Mouse (Mus musculus): Measurements from ENCODE around the gene Coq10a. TPM values are rescaled to one million over a fixed set of nuclear protein-coding genes. Genes with fewer than 3 reads are reported as not detected.
A peak's percentile ranks its signal among the peaks of the same experiment; 100 is the strongest.

The Coq10a gene
- 100 to 1,000 TPM; 115 to 133 TPM for total RNA-seq (2021)
- long read RNA-seq, experiment 1, transcript Coq10a-207 (5 exons, 1,434 nt) = major isoform, 101 of 128 reads
- long read RNA-seq, experiment 1, transcript Coq10a-205 (5 exons, 1,307 nt) = minor isoform, 7 of 128 reads
- long read RNA-seq, experiment 1, partial matches to known transcripts = 4 of 128 reads
- long read RNA-seq, experiment 1, other reads (novel, unspliced or antisense) = 15 of 128 reads
- long read RNA-seq, experiment 2, transcript Coq10a-205 (5 exons, 1,307 nt) = minor isoform, 11 of 171 reads
- long read RNA-seq, experiment 2, transcript Coq10a-207 (5 exons, 1,434 nt) = major isoform, 126 of 171 reads
- long read RNA-seq, experiment 2, partial matches to known transcripts = 7 of 171 reads
- long read RNA-seq, experiment 2, other reads (novel, unspliced or antisense) = 25 of 171 reads

DNA sequence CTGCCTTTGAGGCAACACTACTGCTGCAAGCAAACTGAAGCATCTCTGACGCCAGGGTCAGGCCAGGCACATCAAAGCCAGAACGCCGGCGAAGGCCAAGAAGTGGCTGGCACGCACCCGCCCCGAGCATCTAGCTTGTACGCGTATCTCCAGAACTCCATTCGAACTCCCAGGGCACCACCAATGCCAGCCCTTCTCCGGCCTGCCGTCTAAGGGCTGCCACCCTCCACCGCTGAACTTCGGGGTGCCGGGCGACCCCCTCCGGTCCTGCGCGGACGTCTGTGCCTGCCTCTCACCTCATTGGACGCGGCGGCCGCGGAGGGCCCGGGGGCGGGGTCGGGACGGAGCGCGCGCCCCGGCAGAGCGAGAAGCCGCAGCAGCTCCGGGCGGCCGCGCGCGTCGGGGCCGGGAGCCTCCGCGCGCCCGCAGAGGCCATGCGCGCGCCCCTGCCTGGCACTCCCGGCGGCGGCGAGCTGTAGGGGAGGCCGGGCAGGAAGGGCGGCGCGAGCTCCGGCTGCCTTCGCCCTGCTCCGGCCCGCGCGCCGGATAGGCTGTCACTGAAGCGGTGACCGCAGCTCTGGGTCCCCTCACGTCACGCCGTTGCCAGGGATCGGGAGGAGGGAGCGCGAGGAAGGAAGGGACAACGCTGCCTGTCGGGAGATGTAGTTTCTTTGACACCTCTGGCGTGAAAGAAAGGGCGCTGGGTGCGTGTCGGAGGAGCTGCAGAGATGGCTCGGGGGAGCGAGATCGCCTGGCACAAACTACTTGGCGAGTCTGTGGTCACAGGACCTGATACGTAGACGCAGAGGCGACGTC lies at the start of gene Coq10a:
TSS of gene Coq10a (minus strand) at position 596 of the 816 bp plus-strand sequence.
- DNase-seq (ENCODE audit: low spot score in 2 of 2) = peak; percentile 86 to 87

DNA sequence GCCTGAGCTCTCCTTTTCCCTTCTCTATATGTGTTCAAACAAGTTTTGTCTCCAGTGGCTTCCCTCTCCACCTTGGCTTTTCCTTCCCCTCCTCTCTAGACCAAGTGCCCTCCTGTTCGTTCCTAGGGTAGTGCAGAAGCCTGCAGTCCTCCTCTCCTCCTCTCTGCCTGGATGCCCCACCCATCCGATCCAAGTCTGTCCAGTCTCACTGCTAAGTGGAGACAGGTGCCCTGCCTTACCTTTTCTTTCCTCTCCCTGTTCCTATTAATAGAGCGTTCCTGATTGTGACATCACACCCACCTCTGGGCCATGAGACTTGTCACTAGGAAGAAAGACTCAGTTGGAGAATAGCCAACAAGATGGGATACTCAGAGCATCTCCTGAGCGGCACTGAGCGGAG lies 46.1 kb upstream of the Coq10a start:
- DNase-seq (ENCODE audit: low spot score in 2 of 2) = no peak

DNA sequence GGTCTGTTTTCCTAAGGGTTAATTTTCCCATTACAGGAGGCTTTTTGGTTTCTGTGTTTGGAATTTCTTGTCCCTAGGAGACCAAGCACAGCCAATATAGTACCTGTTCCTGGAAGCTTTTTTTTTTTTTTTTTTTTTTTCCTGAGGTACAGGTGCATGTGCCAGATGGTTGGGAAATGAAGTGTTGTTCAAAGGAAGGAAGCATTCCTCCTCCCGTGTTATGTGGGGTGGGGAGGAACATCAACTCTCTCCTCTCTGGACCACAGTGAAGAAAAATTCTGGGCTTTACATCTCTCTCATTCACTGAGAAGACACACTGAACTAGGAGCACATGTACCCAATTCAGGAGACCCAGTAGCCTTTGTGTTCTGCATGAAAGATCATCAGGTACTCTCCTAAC lies 44.3 kb upstream of the Coq10a start:
- no peak for DNase-seq (ENCODE audit: low spot score in 2 of 2)

DNA sequence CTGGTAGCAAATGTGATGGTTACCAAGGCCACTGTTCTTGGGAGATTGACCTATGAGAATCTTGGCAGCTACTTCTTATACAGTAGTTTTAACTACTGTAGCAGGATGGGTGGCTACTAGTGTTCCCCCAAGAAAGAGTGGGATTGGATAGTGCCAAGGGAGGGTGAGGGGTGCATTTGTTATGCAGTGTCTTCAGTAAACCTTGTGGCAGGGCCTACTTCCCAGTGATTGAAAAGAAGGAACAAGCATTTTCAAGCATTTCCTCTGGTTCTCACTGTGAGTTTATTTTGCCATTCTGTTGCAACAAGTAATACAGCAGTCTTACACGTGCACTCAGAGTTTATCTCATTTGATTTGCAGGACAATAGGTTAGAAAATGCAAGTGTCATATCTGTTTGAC lies 43.8 kb upstream of the Coq10a start:
- DNase-seq (ENCODE audit: low spot score in 2 of 2) = no peak

DNA sequence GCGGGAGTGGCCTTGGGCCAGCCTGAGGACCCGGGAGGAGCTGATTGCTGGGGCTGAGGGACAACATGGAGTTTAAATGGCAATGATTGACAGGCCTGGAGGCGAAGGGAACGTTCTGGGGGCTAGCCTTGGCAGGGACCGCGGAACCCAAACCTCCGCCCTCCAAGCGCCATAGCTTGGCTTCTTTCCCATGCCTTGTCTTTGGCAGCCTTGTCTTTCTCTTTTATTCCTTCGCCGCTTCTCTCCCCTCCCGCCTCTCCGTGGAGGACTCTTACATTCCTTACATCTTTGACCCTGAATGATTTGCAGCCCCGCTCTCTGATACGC lies 43.2 kb upstream of the Coq10a start:
- peak in 1 of 2 experiments; percentile 38 for DNase-seq (ENCODE audit: low spot score in 2 of 2)

DNA sequence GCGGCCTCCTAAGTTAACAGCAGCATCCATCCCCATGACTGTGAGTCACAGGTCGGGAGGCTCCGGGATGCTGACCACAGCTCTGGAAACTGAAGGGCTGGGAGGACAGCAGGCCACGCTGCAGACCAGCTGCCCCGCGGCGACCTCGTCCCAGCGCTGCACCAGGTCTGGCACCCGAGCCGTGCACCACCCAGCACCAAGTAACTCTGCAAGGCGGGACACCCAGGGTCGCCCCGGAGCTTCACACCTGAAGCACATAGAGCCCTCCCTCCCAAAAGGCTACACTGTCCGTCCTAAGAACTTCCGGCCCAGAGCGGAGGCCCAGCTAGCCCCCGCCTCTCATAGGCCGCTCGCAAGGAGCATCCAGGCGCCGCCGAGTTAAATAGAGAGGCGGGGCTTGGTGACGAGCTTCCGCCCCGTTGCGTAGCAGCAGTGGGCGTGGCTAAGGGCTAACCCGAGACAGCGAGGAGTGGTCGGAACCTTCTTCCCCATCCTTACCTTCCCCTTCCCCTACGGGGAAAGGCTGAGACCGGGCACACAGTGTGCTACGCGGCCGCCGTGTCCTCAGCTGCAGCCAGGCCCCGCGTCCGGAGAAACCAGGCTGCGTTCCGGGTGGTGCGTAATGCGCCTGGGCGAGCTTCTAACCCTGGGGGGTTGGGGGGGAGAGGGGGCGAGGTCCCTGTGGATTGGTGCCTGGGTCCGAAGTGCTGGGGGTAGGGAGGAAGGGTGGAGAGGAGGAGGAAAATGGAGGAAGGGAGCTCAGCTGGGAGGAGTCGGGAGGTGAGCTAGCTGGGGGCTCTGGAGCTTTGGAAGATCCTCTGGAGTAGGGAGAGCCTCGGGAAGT lies 42.6 kb upstream of the Coq10a start, which contains the start of the genes Nabp2 and Rnf41:
TSS of gene Nabp2 (minus strand) at position 282 of the 844 bp plus-strand sequence.
TSS of gene Rnf41 (plus strand) at position 447 of the 844 bp plus-strand sequence.
- peak; percentile 91 to 96 for DNase-seq (ENCODE audit: low spot score in 2 of 2)

DNA sequence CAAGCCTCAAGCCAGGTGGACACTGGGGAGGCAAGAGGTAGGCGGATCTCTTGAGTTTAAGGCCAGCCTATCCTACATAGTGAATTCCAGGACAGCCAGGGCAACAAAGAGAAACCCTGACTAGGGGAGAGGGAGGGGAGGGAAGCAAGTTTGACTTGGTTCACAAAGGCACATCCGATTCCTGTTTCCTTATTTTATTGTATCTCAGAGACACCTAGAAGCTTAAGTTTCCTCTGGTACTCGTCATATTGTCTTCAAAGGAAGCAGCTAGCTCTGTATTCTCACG lies 41.7 kb upstream of the Coq10a start:
- no peak for DNase-seq (ENCODE audit: low spot score in 2 of 2)

DNA sequence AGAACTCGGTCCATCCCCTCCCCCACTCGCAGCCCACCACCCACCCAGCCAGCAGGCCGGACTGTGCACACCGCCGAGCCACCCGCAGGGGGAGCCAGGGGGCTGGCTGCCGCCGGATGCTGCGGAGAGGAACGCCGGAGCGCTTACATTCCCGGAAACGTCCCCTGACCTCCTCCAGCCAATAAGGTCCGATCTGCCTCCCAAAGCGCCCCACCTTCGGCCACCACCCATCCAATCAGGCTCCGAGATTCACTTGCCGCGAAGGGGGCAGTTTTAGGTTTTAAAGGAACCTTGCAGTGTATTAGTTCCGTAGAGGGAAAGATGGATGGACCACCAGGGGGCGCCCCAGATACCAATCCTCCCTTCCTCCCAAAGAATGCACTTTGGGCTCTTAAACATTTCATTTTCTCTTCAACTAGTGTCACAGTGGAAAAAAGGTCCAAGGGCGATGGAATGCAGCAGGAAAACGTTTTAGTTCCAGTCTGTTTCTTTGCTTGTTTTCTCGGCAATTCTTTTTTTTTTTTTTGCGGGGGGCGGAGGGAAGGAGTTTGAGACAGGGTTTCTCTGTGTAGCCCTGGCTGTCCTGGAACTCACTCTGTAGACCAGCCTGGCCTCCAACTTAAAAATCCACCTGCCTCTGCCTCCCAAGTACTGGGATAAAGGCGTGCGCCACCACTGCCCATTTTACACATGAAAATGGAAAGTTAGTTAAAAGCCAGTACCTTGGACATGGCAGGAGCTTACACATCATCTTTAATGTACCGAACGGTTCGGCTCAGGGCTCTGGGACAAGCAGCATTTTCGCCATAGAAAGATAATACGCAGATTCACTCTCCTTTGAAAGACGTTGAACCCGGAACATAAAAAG lies 41.1 kb upstream of the Coq10a start:
- peak; percentile 96 for DNase-seq (ENCODE audit: low spot score in 2 of 2)

DNA sequence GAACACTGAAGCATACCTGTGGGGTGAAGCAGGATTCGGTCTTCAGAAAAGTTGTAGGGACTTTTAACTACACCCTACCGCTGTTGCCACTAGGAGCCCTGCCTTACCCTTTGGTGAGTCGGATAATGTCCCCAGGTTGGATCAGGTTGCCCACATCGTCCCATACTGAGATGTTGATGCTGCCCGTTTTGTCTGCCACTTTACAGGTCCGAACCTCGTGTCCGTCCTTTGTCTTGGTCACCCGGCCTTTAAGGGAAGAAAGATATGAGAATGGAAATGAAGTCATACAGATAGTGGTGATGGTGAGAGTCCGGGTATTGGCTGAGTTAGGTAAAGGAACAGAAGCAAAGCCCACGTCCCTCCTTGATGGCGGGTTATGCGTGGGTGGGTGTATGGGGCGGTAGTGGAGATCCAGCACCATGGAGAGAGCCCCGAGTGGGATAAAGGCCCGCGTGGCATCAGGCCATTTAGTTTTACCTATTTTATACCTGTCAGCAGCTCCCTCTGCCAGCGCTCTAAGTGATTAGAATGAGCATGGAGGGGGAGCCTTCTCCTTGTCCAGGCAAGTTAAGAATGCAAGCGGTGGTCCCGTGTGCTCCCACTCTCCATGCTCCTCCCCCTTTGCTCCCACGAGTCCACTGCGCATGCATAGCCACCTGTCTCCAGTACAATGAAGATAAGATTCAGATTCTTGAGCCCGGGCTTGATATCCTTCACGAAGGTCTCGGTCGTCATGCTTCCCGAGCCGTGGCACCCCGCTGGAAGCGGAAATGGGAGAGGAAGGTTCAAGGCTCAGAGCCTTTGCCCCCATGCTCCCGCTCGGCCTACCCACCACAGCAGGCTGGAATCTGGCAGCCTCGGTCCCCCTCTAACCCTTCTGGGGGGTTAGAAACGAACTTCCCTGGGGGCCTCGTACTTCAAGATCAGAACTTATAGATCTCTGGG lies 40.1 kb upstream of the Coq10a start:
- DNase-seq (ENCODE audit: low spot score in 2 of 2) = peak in 1 of 2 experiments; percentile 34

DNA sequence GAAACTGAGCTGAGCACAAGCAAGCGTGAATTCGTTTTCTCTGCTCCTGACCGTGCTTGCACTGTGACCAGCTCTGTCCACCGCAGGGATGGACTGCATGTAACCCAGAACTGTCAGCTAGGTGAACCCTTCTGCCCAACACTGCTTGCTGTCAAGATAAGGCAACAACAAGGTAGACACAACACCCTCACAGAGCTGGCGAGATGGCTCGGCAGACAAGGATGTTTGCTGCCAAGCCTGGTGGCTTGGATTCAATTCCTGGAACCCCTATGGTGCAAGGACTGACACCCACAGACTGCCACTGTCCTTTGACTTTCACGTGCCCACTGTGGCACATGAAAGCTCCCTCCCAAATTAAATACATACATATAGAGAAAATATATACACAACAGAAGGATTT lies 35.1 kb upstream of the Coq10a start:
- peak in 1 of 2 experiments; percentile 5 for DNase-seq (ENCODE audit: low spot score in 2 of 2)

DNA sequence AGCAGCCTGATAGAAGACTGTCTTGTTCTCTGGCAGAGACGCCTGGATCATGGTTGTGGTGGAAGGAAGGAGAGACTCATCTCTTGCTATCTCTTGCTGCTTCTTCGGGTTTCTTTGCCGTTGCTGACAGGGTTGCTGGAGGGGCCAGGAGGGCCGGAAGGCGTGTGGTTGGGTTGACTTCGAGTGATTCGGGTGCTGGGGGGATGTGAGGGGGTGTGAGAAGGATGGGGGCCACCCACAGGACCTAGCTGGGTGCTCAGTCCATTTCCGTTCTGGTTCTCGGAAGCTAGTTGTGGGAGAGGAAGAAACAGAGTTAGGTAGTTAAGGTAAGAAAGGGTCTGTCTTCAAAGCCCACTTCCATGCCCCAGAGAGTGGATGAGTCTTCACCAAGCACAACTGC lies 32.8 kb upstream of the Coq10a start:
- peak in 1 of 2 experiments; percentile 4 for DNase-seq (ENCODE audit: low spot score in 2 of 2)

DNA sequence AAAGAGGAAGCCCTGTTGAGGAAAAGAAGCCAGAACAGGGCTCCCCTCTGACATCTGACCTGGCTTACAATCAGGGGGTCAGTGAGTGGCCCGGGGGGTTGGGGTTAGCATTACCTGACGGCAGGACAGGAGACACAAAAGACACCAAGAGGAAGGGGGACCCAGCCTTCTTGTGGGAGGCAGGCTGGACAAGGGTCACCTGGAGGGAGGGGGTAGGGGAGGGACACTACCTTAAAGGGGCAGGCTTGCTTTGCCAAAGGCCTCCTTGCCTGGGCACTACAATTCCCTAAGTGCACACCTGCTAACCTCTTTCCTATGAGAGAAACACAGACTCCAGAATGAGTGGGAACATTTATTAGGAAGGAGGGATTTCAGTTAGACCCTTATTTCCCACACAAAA lies 32.3 kb upstream of the Coq10a start, which contains the start of gene Slc39a5:
TSS of gene Slc39a5 (minus strand) at position 174 of the 400 bp plus-strand sequence.
- DNase-seq (ENCODE audit: low spot score in 2 of 2) = peak in 1 of 2 experiments; percentile 7

DNA sequence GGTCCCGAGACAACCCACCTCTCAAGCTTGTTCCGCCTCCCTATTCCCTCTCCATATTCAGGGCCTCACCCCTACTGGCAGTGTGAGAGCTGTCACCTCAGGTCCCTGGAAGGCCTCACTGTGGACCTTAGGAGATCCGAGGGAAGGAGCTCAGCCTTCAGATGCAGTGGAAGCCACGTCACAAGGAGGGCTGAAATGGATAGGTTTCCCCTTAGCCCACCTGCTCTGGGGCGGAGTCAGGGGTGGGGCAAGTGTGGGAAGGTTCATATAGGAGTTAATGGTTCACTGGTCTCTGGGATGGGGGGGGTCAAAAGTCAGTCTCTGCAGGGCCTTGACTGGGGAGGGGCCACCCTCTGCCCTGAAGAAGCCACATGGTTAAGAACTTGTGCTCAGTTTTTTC lies 31.5 kb upstream of the Coq10a start:
- no peak for DNase-seq (ENCODE audit: low spot score in 2 of 2)

DNA sequence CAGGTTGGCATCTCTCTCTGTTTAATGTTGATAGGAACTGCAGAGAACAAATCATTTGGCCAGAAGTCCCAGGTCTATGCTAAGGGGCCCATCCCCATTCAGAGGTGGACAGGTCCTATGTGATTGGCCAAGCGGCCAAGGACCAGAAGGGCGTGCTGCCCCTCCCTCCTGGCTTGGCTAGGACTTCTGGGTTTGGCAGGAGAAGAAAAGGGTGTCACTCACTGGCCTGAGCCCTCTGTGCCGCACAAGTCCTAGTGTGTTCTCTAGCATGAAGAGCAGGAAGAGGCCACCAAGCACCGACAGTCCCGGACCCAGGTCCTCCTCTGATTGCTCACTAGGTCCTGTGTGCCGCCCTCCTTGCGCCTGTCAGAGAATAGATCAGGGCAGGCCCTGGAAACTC lies 28.7 kb upstream of the Coq10a start:
- no peak for DNase-seq (ENCODE audit: low spot score in 2 of 2)

DNA sequence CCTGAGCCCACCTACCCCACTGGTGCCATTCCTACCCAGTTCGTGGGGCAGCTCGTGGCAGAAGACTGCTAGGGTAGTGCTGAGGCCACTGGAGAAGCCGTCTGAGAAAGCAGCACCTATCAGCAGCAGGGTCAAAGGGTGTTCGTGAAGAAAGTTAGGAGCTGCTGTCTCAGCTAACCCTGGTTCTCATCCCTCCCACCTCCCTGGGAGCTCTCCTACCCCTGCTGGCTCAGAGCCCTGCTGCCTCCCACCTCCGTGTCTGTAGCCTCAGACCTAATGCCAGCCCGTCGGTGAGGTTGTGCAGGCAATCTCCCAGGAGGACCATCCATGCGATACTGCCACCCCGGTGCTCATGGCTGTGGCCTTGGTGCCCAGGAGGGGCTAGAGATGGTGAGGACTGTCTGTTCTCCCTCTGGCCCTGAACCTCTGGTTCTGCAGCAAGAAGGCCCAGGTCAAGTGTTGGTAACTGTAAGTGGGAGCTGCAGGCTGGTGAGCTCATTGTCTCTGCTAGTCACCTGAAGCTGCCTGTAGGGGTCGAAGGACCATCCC lies 28.0 kb upstream of the Coq10a start:
- no peak for DNase-seq (ENCODE audit: low spot score in 2 of 2)

DNA sequence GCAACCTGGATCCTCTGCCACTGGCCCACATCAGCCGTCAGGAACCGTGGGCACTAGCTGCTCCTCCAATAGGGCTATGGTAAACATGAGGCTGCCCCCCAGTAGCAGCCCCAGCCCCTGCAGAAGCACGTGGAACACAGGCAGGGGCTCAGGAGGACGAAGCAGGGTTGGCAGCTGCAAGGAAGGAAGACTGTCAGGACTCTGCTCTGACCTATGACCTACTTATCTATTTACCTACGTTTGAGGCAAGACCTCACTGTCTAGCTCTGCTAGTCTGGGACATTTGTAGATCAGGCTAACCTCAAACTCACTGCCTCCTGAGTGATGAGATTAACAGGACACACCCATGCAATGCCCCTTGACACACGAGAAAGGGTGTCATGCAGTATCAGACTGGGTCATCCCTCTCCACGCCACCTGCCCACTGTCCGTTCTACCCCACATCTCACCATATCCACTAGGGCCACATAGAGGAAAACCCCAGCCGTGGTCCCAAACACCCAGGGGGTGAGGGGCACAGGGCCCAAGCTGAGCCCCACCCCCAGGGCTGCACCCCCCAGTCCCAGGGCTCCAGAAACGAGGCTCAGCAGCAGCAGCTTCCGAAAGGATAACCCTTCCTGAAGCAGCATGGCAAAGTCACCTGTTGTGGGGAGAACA lies 27.3 kb upstream of the Coq10a start:
- DNase-seq (ENCODE audit: low spot score in 2 of 2) = no peak

DNA sequence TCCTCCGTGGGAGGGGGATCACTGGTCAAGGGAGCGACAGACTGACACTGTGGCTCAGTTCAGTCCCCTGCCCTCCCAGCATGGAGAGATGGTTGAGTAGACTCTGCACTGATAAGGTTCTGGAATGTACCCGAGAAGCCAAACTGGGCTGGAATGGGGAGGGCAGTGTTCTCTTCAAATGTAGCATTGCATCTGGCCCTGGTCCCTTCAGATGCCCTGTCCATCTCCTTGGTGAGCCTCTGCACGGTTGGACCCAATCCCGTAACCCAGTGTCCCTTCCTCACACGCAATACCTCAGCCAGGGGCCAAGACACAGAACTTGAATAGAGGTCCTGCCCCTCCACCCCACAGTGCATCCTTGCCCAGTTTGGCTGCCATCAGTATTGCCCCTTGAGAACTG lies 23.1 kb upstream of the Coq10a start:
- no peak for DNase-seq (ENCODE audit: low spot score in 2 of 2)

DNA sequence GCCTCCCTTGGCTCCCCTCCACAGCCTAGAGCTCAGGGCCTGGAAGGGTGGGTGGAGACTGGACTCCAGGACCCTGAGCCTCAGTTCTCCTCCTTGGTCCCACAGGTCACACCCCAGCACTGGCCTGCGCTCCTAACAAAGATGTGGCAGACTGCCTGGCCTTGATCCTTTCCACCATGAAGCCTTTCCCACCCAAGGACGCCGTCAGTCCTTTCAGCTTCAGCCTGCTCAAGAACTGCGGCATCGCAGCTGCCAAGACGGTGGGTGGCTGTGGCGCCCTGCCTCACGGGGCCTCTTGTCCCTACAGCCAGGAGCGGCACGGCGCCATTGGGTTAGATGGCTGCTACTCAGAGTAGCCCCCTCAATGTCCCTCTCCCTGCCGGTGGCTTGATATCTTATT lies 21.6 kb upstream of the Coq10a start:
- DNase-seq (ENCODE audit: low spot score in 2 of 2) = no peak

DNA sequence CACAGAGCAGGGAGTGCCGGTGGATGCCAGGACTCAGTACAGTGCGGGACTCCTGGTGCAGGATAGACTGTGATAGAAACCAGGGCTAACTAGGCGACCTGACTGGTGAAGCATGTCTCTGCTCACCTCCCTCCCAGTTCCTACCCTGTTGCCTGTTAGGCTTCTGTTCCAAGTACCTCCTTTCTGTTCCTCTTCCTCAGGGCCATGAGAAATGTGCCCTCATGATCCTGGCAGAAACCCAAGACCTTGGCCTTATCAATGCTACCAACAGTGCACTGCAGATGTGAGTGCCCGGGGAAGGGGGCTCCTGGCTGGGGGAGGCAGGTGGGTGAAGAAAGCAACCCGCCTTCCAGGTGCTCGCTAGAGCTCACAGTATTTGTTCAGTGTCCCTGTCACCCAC lies 20.8 kb upstream of the Coq10a start:
- DNase-seq (ENCODE audit: low spot score in 2 of 2) = no peak

Data from gastrocnemius, postnatal 4 days (tissue).